Mouse (Mus musculus) gastrocnemius, adult 8-10 months (tissue): ENCODE results near the gene Ctse. TPM values are rescaled to one million over a fixed set of nuclear protein-coding genes. Genes with fewer than 3 reads are reported as not detected.
A peak's percentile ranks its signal among the peaks of the same experiment; 100 is the strongest.

Experiments
- DNase-seq, 2 experiments: peaks; one replicate each; pipeline ENCODE4 v3.0.0; 2022; ENCODE audit warnings: low spot score in 2 of 2
- total RNA-seq, 4 experiments: library from RNA; stranded (reverse); gene quantifications; 2 replicates each; pipeline ENCODE4 v1.2.4; 2022

Gene Ctse
- total RNA-seq, 4 experiments from 2014 or later = not detected

GRCm38 (mm10) chr1:131652670-131653443 is 14.8 kb downstream of the Ctse start:
- DNase-seq = no peak

GRCm38 (mm10) chr1:131655601-131656000 is 17.5 kb downstream of the Ctse start:
- DNase-seq = no peak

DNA sequence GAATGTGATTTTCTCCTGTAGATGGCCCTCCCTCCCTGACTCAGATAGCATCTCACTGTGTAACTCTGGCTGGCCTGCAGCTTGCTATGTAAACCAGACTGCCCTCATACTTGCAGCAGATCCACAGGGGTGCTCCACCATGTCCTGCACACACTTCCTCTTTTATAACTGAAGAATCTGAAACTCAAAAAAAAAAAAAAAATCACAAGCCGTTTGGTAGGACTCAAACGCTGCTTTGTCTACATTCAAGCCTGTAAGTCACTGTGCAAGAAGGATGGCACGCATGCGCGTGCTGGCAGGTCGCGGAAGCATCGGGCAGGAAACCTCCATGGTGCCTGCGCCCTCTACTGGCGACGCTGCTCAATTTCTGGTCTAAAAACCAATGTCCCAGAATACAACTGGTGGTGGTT is 19.8 kb downstream of the Ctse start:
- DNase-seq = peak; percentile 73 to 86

- no peak for DNase-seq
Observed at GRCm38 (mm10) chr1:131659512-131660085, 21.5 kb downstream of the Ctse start.

GRCm38 (mm10) chr1:131660266-131660665 is 22.2 kb downstream of the Ctse start:
- no peak for DNase-seq

- no peak for DNase-seq
Observed at GRCm38 (mm10) chr1:131660716-131661472, 22.8 kb downstream of the Ctse start.

GRCm38 (mm10) chr1:131661749-131662148 is 23.6 kb downstream of the Ctse start:
- DNase-seq = no peak

DNA sequence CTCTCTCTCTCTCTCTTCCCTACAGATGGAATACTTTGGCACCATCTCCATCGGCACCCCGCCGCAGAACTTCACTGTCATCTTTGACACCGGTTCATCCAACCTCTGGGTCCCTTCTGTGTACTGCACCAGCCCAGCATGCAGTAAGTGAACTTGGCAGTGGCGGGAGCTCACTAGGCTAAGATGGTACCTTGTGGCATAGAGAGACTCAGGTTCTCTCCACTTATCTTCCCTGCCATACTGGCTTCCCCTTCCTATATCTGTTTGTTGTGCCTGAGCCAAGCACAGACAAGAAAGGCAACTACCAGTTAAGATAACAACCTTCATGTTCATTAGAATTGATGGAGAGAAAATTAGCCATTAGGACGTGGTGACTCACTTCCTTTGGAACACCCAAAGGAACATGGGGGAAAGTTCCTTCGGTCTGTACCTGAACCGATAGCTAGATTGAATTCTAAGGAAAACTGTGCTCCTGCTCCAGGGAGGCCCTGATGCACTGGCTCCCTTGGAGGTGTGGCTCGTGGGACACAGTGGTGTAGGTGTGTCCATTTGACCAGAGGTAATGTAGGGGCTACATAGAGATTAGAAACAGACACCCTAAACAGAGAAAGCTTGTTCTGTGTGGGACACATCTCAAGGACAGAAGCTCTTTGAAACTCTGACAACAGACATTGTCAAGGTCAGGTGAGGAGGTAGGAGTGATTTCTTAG is 25.3 kb downstream of the Ctse start:
- DNase-seq = no peak

DNA sequence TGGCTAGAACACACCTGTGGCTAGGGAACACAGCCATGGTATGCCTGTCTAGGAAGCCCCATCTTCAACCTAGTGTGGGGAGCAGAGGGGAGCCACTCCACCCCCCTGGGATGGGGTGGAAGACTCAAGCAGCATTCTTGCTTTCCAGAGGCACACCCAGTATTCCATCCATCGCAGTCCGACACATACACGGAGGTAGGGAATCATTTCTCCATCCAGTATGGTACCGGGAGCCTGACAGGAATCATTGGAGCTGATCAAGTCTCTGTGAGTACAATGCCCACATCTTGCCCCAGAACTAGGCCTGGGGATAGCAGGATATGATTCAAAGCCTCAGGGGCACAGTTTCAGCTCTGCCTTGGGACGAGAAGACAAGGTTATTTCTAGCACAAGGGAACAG is 26.0 kb downstream of the Ctse start:
- no peak for DNase-seq

- DNase-seq = no peak
Observed at GRCm38 (mm10) chr1:131665886-131666285, 27.8 kb downstream of the Ctse start.

DNA sequence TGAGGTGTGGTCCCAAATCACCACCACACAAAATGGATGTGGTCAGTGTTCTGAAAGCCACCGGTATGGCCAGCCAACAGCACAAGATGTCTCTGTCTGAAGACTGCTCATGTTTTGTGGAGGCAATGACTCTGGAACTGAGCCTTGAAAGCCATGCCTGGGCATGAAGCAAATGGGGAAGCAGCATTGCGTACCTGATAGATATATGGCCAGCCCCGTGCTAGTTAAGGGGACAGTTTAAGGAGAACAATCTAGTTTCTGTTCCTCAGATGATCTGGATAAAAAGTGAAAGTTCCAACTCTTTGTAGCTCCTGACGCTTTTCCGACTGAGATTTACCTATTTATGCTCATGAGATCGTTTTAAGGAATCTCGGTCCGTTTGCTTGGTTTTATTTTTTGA is 33.0 kb downstream of the Ctse start:
- no peak for DNase-seq

GRCm38 (mm10) chr1:131672361-131672760 is 34.3 kb downstream of the Ctse start:
- no peak for DNase-seq

DNA sequence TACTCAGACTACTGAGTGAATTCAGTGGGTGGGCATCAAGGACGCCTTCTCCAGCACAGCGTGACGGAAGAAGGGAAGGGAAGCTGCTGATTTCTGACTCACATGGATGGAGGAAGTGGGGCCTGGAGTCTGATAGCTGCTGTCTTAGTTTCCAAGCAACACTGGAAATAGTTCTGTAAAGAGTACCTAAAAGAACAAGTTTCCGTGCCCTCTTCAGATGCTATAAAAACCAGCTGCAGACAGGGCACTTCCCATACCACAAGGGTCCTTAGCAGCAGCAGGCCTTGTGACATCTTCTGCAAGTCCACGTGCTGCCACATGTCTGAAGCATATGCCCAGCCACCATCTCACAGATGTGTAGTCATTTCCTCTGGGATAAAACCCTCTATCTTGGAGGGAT is 41.5 kb downstream of the Ctse start:
- no peak for DNase-seq

- no peak for DNase-seq
Observed at GRCm38 (mm10) chr1:131687739-131688138, 49.6 kb downstream of the Ctse start.

DNA sequence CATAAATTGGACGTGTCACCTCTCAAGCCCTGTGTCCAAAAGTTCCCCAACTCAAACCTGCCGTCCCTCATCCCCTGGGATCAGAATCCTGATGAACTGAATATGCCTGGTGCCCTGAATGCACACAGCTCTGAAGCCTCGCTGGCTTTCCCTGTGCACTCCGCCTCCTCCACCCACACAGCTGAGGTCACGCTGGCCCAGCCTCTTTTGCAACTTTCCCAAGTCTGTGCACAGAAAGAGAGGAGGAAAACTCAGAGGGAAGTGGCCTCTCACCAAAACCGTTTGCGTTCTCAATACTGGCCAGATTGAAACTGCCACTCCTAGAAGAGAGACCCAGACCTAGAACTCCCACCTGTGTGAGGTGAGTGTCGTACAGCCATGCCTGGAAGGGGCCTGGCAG is 50.4 kb downstream of the Ctse start, which contains the start of gene Rab7b:
Rab7b (plus strand) TSS at position 221 of the 400 bp plus-strand sequence.
- DNase-seq = peak; percentile 38 to 48

DNA sequence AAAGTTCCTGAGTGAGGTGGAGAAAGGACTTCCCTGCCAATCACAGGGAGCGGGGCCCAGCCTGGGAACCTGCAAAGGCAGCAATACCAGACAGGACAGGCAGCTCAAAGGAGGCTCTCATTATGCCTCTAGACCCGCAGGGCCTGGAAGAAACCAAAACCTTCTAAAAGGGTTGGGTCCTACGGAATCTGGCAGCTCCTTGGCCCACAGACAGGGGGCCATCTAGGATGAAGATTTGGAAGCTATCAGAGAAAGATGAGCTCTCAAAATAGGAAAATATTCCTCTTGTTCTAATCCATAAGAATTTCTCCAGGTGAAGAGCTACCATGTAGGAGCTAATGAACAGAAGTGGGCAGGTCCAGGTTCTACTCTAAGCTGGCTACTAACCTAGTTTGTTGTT is 50.9 kb downstream of the Ctse start:
- no peak for DNase-seq

- no peak for DNase-seq
Observed at GRCm38 (mm10) chr1:131689899-131690298, 51.8 kb downstream of the Ctse start.

GRCm38 (mm10) chr1:131690435-131690834 is 52.3 kb downstream of the Ctse start:
- peak; percentile 65 to 80 for DNase-seq

DNA sequence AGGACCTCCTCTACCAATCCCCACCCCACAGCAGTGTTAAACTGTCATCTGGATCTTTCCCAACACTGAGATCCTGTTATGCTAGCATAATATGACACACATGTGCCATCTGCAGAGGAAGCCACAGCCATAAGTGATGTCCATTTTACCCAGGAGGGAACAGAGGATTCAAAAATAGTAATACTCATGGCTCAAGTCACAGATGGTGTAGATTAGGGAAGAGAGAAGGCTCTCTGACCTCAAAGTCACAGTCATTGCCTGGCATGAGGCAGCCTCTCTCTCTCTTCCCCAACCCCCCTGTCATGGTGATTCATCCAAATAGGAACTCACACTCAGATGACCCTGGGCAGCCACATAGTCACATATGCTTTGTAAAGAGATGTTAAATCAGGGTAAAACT is 53.2 kb downstream of the Ctse start:
- no peak for DNase-seq

DNA sequence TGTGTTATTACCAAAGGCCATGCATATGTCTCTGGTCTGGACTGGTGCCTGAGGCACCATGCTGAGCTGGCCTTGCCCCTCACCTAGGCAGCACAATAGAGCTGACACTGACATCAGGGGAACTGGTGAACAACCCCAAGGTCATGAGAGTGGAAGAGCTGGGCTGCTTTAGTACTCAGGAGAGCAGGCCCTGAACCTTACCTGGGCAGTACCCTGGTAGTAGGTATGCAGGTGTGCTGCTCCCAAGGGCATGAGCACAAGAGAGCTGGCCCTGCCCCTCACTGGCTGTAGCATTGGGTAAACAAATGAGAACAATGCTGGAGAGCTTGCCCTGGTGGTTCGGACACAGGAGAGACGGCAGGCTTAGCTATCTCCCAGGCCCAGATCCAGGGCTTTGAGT is 57.2 kb downstream of the Ctse start:
- DNase-seq = no peak

DNA sequence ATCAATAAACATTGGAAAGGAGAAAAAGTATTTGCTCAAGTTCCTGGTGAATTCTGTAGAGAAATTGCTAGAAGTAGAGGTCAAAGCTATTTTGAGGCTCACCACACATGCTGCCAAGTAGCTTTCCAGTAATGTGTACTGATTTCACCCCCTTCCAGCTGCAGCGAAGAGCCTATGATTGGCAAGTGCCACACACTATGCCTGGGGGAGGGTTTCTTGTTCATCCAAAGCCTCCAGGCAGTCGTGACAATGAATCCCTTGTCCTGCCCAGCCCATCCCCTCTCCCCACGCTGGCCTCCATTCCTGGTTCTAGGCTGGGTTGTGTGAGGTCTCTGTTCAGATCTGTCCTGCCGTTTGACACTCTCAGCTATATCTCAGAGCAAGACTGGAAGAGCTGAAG is 58.2 kb downstream of the Ctse start:
- no peak for DNase-seq

DNA sequence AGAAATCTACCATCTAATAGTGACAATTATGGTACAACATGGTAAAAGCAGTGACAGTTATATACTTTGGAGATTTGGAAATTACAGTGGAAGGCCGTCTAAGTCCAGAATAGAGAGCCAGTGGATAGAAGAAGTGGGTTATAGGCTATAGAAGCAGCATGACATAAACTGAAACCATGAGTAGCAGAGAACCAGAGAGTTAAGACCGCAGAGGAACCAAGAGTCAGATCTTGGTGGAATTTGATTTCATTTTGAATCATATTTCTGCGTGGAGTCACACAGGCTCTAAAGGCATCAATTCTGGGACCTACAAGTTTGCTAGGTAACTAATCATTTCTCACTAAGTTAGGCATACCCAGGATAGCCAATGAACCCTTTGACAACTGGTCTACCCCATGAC is 60.7 kb downstream of the Ctse start:
- DNase-seq = no peak
